Mouse (Mus musculus): Measurements from ENCODE around the gene Ssc4d. TPM values are rescaled to one million over a fixed set of nuclear protein-coding genes. Genes with fewer than 3 reads are reported as not detected.

The Ssc4d gene
- polyA plus RNA-seq, 1 experiment from 2014 or later: 4.8 TPM

- H3K4me3 ChIP-seq (replicated peaks): no peak overlapping the region
- no peak for ATAC-seq (ENCODE audit: insufficient number of reproducible peaks, insufficient read depth, low FRiP score, low TSS enrichment, low read depth)
- no peak overlapping the region for H3K27ac ChIP-seq
- H3K36me3 ChIP-seq: peaks cover 95% of the 10 kb centered on the region
- 96% methylated on average over 5 of the region's 5 CpGs for WGBS
- no peaks in the 10 kb centered on the region for H3K9me3 ChIP-seq
- no peak overlapping the region for H3K9ac ChIP-seq (replicated peaks)
- no peak overlapping the region for H3K4me2 ChIP-seq
- no peaks in the 10 kb centered on the region for H3K27me3 ChIP-seq
- no peaks in the 10 kb centered on the region for H3K4me1 ChIP-seq (replicated peaks)
These were observed 55.7 kb downstream of the Ssc4d start for GRCm38 (mm10) chr5:135918593-135918992.

GRCm38 (mm10) chr5:135918059-135918437 is 56.3 kb downstream of the Ssc4d start:
- H3K36me3 ChIP-seq: peaks cover 95% of the 10 kb centered on the region
- no peak overlapping the region for H3K27ac ChIP-seq
- H3K4me1 ChIP-seq (replicated peaks): no peaks in the 10 kb centered on the region
- no peaks in the 10 kb centered on the region for H3K27me3 ChIP-seq
- H3K4me2 ChIP-seq: no peak overlapping the region
- H3K9ac ChIP-seq (replicated peaks): no peak overlapping the region
- no peaks in the 10 kb centered on the region for H3K9me3 ChIP-seq
- ATAC-seq (ENCODE audit: insufficient number of reproducible peaks, insufficient read depth, low FRiP score, low TSS enrichment, low read depth): no peak
- 90% methylated on average over 5 of the region's 5 CpGs for WGBS
- no peak overlapping the region for H3K4me3 ChIP-seq (replicated peaks)

GRCm38 (mm10) chr5:135917327-135918058 is 56.8 kb downstream of the Ssc4d start:
- Histone ChIP-seq H3K27ac (no peak overlapping the region), H3K36me3 (peaks cover 95% of the 10 kb centered on the region), H3K4me3 (replicated peaks) (no peak overlapping the region), H3K9me3 (no peaks in the 10 kb centered on the region), H3K27me3 (no peaks in the 10 kb centered on the region), H3K4me2 (no peak overlapping the region), H3K9ac (replicated peaks) (no peak overlapping the region), H3K4me1 (replicated peaks) (no peaks in the 10 kb centered on the region)
- no peak for ATAC-seq (ENCODE audit: insufficient number of reproducible peaks, insufficient read depth, low FRiP score, low TSS enrichment, low read depth)
- WGBS: 91% methylated on average over 8 of the region's 8 CpGs

GRCm38 (mm10) chr5:135916601-135917000 is 57.7 kb downstream of the Ssc4d start:
- no peak overlapping the region for H3K4me2 ChIP-seq
- no peak overlapping the region for H3K9ac ChIP-seq (replicated peaks)
- H3K4me1 ChIP-seq (replicated peaks): no peaks in the 10 kb centered on the region
- 94% methylated on average over 3 of the region's 3 CpGs for WGBS
- no peak for ATAC-seq (ENCODE audit: insufficient number of reproducible peaks, insufficient read depth, low FRiP score, low TSS enrichment, low read depth)
- no peaks in the 10 kb centered on the region for H3K9me3 ChIP-seq
- no peak overlapping the region for H3K4me3 ChIP-seq (replicated peaks)
- no peak overlapping the region for H3K27ac ChIP-seq
- H3K27me3 ChIP-seq: no peaks in the 10 kb centered on the region
- H3K36me3 ChIP-seq: peaks cover 95% of the 10 kb centered on the region

- ATAC-seq (ENCODE audit: insufficient number of reproducible peaks, insufficient read depth, low FRiP score, low TSS enrichment, low read depth): no peak
- Histone ChIP-seq H3K4me2 (no peak overlapping the region), H3K9ac (replicated peaks) (no peak overlapping the region), H3K27me3 (no peaks in the 10 kb centered on the region), H3K36me3 (peaks cover 95% of the 10 kb centered on the region), H3K4me3 (replicated peaks) (no peak overlapping the region), H3K9me3 (no peaks in the 10 kb centered on the region), H3K4me1 (replicated peaks) (no peaks in the 10 kb centered on the region), H3K27ac (no peak overlapping the region)
- 85% methylated on average over 6 of the region's 6 CpGs for WGBS
These were observed 58.2 kb downstream of the Ssc4d start for GRCm38 (mm10) chr5:135916051-135916565.

GRCm38 (mm10) chr5:135914156-135914555 is 60.2 kb downstream of the Ssc4d start:
- no peaks in the 10 kb centered on the region for H3K9me3 ChIP-seq
- H3K27ac ChIP-seq: no peak overlapping the region
- no peak overlapping the region for H3K4me3 ChIP-seq (replicated peaks)
- peaks cover 97% of the 10 kb centered on the region for H3K36me3 ChIP-seq
- WGBS: 89% methylated on average over 6 of the region's 6 CpGs
- no peak overlapping the region for H3K9ac ChIP-seq (replicated peaks)
- ATAC-seq (ENCODE audit: insufficient number of reproducible peaks, insufficient read depth, low FRiP score, low TSS enrichment, low read depth): no peak
- no peaks in the 10 kb centered on the region for H3K27me3 ChIP-seq
- H3K4me2 ChIP-seq: no peak overlapping the region
- H3K4me1 ChIP-seq (replicated peaks): no peaks in the 10 kb centered on the region

- Histone ChIP-seq H3K9ac (replicated peaks) (no peak overlapping the region), H3K27ac (no peak overlapping the region), H3K36me3 (peaks cover 96% of the 10 kb centered on the region), H3K4me1 (replicated peaks) (no peaks in the 10 kb centered on the region), H3K4me3 (replicated peaks) (no peak overlapping the region), H3K27me3 (no peaks in the 10 kb centered on the region), H3K9me3 (no peaks in the 10 kb centered on the region), H3K4me2 (no peak overlapping the region)
- no peak for ATAC-seq (ENCODE audit: insufficient number of reproducible peaks, insufficient read depth, low FRiP score, low TSS enrichment, low read depth)
- 79% methylated on average over 5 of the region's 5 CpGs for WGBS
These were observed 61.1 kb downstream of the Ssc4d start for GRCm38 (mm10) chr5:135913201-135913600.

GRCm38 (mm10) chr5:135911633-135912220 is 62.6 kb downstream of the Ssc4d start:
- Histone ChIP-seq H3K36me3 (peaks cover 96% of the 10 kb centered on the region), H3K4me2 (no peak overlapping the region), H3K4me3 (replicated peaks) (no peak overlapping the region), H3K4me1 (replicated peaks) (no peaks in the 10 kb centered on the region), H3K9me3 (no peaks in the 10 kb centered on the region), H3K27me3 (no peaks in the 10 kb centered on the region), H3K27ac (no peak overlapping the region), H3K9ac (replicated peaks) (no peak overlapping the region)
- no peak for ATAC-seq (ENCODE audit: insufficient number of reproducible peaks, insufficient read depth, low FRiP score, low TSS enrichment, low read depth)
- WGBS: 91% methylated on average over 11 of the region's 11 CpGs

- 90% methylated on average over 25 of the region's 25 CpGs for WGBS
- H3K4me3 ChIP-seq (replicated peaks): no peak overlapping the region
- no peaks in the 10 kb centered on the region for H3K27me3 ChIP-seq
- ATAC-seq (ENCODE audit: insufficient number of reproducible peaks, insufficient read depth, low FRiP score, low TSS enrichment, low read depth): no peak
- H3K36me3 ChIP-seq: peaks cover 94% of the 10 kb centered on the region
- H3K9me3 ChIP-seq: no peaks in the 10 kb centered on the region
- no peak overlapping the region for H3K4me2 ChIP-seq
- H3K4me1 ChIP-seq (replicated peaks): no peaks in the 10 kb centered on the region
- no peak overlapping the region for H3K27ac ChIP-seq
- no peak overlapping the region for H3K9ac ChIP-seq (replicated peaks)
These were observed 63.5 kb downstream of the Ssc4d start for GRCm38 (mm10) chr5:135910813-135911212.

Other genes starting within 250 kb of the Ssc4d start
- 47.9 and 52.5 TPM in 2 replicates for gene Tmem120a, start 230.1 kb downstream of the Ssc4d start, polyA plus RNA-seq (2016; fragmentation: Nextera tagmentation; extraction: Ambion mirVana)
- 0.17 TPM in 1 of 2 replicates, not detected in the other for gene Styxl1, start 196.1 kb downstream of the Ssc4d start, polyA plus RNA-seq (2016; fragmentation: Nextera tagmentation; extraction: Ambion mirVana)
- gene Mdh2, start 196.1 kb downstream of the Ssc4d start, polyA plus RNA-seq (2016; fragmentation: Nextera tagmentation; extraction: Ambion mirVana): 478 and 499 TPM in 2 replicates
- gene Srrm3, start 167.6 kb downstream of the Ssc4d start, polyA plus RNA-seq (2016; fragmentation: Nextera tagmentation; extraction: Ambion mirVana): 0.13 and 0.43 TPM in 2 replicates
- 59.6 and 66.8 TPM in 2 replicates for gene Hspb1, start 86.6 kb downstream of the Ssc4d start, polyA plus RNA-seq (2016; fragmentation: Nextera tagmentation; extraction: Ambion mirVana)
- gene Ywhag, start 39.9 kb downstream of the Ssc4d start, polyA plus RNA-seq (2016; fragmentation: Nextera tagmentation; extraction: Ambion mirVana): 180 and 182 TPM in 2 replicates
- not detected in 2 replicates for gene Zp3, start 5.6 kb upstream of the Ssc4d start, polyA plus RNA-seq (2016; fragmentation: Nextera tagmentation; extraction: Ambion mirVana)
- gene Dtx2, start 20.3 kb upstream of the Ssc4d start, polyA plus RNA-seq (2016; fragmentation: Nextera tagmentation; extraction: Ambion mirVana): 39.2 and 40.4 TPM in 2 replicates
- 0.13 and 0.24 TPM in 2 replicates for gene Upk3b, start 64.0 kb upstream of the Ssc4d start, polyA plus RNA-seq (2016; fragmentation: Nextera tagmentation; extraction: Ambion mirVana)
- 5.0 and 5.4 TPM in 2 replicates for gene Upk3bl, start 80.0 kb upstream of the Ssc4d start, polyA plus RNA-seq (2016; fragmentation: Nextera tagmentation; extraction: Ambion mirVana)
- gene Rasa4, start 109.4 kb upstream of the Ssc4d start, polyA plus RNA-seq (2016; fragmentation: Nextera tagmentation; extraction: Ambion mirVana): 9.2 and 9.7 TPM in 2 replicates
- gene Polr2j, start 142.1 kb upstream of the Ssc4d start, polyA plus RNA-seq (2016; fragmentation: Nextera tagmentation; extraction: Ambion mirVana): 253 and 261 TPM in 2 replicates
- 49.6 and 50.2 TPM in 2 replicates for gene Lrwd1, start 161.5 kb upstream of the Ssc4d start, polyA plus RNA-seq (2016; fragmentation: Nextera tagmentation; extraction: Ambion mirVana)
- gene Alkbh4, start 161.6 kb upstream of the Ssc4d start, polyA plus RNA-seq (2016; fragmentation: Nextera tagmentation; extraction: Ambion mirVana): 27.7 and 29.9 TPM in 2 replicates
- 8.7 and 9.9 TPM in 2 replicates for gene Orai2, start 196.2 kb upstream of the Ssc4d start, polyA plus RNA-seq (2016; fragmentation: Nextera tagmentation; extraction: Ambion mirVana)
- 59.1 and 65.1 TPM in 2 replicates for gene Prkrip1, start 224.4 kb upstream of the Ssc4d start, polyA plus RNA-seq (2016; fragmentation: Nextera tagmentation; extraction: Ambion mirVana)

All from limb, embryonic 12.5 days (tissue).